Mouse (Mus musculus) midbrain, embryonic 12.5 days (tissue): ENCODE data around the gene Vgll4. TPM values are rescaled to one million over a fixed set of nuclear protein-coding genes. Genes with fewer than 3 reads are reported as not detected.
A peak's percentile ranks its signal among the peaks of the same experiment; 100 is the strongest.

Experiments used
- ATAC-seq: fragments of 200-750 bp; cut with Nextera tagmentation; 2 replicates; pipeline ENCODE4 v1.8.0; 2017; ENCODE audit warnings: low read depth, moderate TSS enrichment, moderate library complexity; ENCODE audit not compliant: low FRiP score
- H3K27ac ChIP-seq: fragments of 300-500 bp; sonication (generic); replicated peaks from 2 replicates; pipeline ENCODE4 v1.5.1; 2016; ENCODE audit warnings: mild to moderate bottlenecking
- H3K27me3 ChIP-seq: fragments of 300-500 bp; sonication (generic); 2 replicates; pipeline ENCODE4 v1.6.1; 2016; ENCODE audit warnings: mild to moderate bottlenecking
- H3K36me3 ChIP-seq: fragments of 300-500 bp; sonication (generic); 2 replicates; pipeline ENCODE4 v1.6.1; 2016
- H3K4me1 ChIP-seq: fragments of 300-500 bp; sonication (generic); 2 replicates; pipeline ENCODE4 v1.6.1; 2016
- H3K4me2 ChIP-seq: fragments of 300-500 bp; sonication (generic); replicated peaks from 2 replicates; pipeline ENCODE4 v1.6.1; 2016; ENCODE audit warnings: mild to moderate bottlenecking, moderate library complexity
- H3K4me3 ChIP-seq: fragments of 300-500 bp; sonication (generic); 2 replicates; pipeline ENCODE4 v1.5.1; 2016; ENCODE audit warnings: mild to moderate bottlenecking
- H3K9ac ChIP-seq: fragments of 300-500 bp; sonication (generic); replicated peaks from 2 replicates; pipeline ENCODE4 v1.6.1; 2016; ENCODE audit warnings: mild to moderate bottlenecking, moderate library complexity
- H3K9me3 ChIP-seq: fragments of 300-500 bp; sonication (generic); 2 replicates; pipeline ENCODE4 v1.6.1; 2016; ENCODE audit warnings: mild to moderate bottlenecking
- WGBS: fragments of 180-500 bp; shearing (Covaris S2); methylation state at CpG from one replicate; pipeline ENCODE4 v1.1.7; 2016; 5-methylcytosine and 5-hydroxymethylcytosine counted together
- polyA plus RNA-seq: library from polyadenylated mRNA; unstranded; fragments of >200 nt; fragmentation: Nextera tagmentation; extraction: Ambion mirVana; gene quantifications from 2 replicates; pipeline ENCODE4 v1.2.1, GENCODE M21; 2016

Gene Vgll4
- polyA plus RNA-seq, 1 experiment from 2014 or later = 85.6 TPM

- Histone ChIP-seq H3K4me1 (peaks cover 62% of the 10 kb centered on the region), H3K27ac (peak overlapping the region; percentile 35; the same call in 1 of the 2 replicates)
- 91% methylated on average over 14 of the region's 14 CpGs for WGBS
Observed at GRCm38 (mm10) chr6:114871010-114871660, 98.7 kb downstream of the Vgll4 start.

DNA sequence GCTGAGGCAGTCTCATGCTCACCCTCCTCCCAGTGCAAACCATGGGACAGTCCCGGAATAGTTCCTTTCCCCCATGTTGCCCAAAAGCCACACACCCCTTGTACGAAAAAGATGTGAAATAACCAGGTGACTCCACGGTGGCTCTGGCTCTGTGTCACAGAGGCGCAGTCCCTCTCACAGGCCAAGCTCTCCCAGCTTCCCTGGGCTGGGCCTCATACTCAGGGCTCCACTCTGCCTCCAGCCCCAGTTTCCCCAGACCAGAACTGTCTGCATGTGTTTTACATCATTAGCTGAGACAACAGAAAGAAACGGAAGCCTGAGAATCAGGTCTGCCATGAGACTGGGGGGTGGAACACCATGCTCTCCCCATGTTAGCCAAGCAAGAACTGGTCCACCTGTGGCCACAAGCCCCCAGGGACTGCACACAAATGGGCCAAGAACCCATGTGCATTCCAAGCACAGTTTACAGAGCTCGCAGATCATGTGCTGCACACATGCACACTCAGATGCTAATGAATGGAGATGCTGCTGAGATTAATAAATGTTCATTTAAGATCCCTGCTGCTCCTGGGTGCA lies 100.2 kb downstream of the Vgll4 start:
- peak overlapping the region; percentile 58 for H3K27ac ChIP-seq
- WGBS = 80% methylated on average over 6 of the region's 6 CpGs
- ATAC-seq = no peak
- peaks cover 47% of the 10 kb centered on the region for H3K4me1 ChIP-seq
- H3K9ac ChIP-seq = no peak overlapping the region
- H3K36me3 ChIP-seq = peaks cover 10% of the 10 kb centered on the region; the same call in 1 of the 2 replicates
- H3K9me3 ChIP-seq = no peaks in the 10 kb centered on the region
- H3K4me3 ChIP-seq = no peak overlapping the region
- H3K4me2 ChIP-seq = no peak overlapping the region
- no peaks in the 10 kb centered on the region for H3K27me3 ChIP-seq

More at GRCm38 (mm10) chr6:114871010-114871660, 98.7 kb downstream of the Vgll4 start:
- H3K4me2 ChIP-seq = no peak overlapping the region
- no peak for ATAC-seq
- H3K27me3 ChIP-seq = no peaks in the 10 kb centered on the region
- no peaks in the 10 kb centered on the region for H3K9me3 ChIP-seq
- no peak overlapping the region for H3K9ac ChIP-seq
- no peak overlapping the region for H3K4me3 ChIP-seq
- H3K36me3 ChIP-seq = peaks cover 10% of the 10 kb centered on the region; the same call in 1 of the 2 replicates

- 0 out of 2 replicates have a peak overlapping the region, but pooled peaks have one; percentile 10 for H3K27ac ChIP-seq
- no peaks in the 10 kb centered on the region for H3K27me3 ChIP-seq
- peaks cover 16% of the 10 kb centered on the region; the same call in 1 of the 2 replicates for H3K36me3 ChIP-seq
- no peak for ATAC-seq
- WGBS = 88% methylated on average over 7 of the region's 7 CpGs
- peaks cover 38% of the 10 kb centered on the region for H3K4me1 ChIP-seq
- no peak overlapping the region for H3K4me2 ChIP-seq
- no peak overlapping the region for H3K4me3 ChIP-seq
- no peak overlapping the region for H3K9ac ChIP-seq
- H3K9me3 ChIP-seq = no peaks in the 10 kb centered on the region
Observed at GRCm38 (mm10) chr6:114868656-114869055, 101.1 kb downstream of the Vgll4 start.

DNA sequence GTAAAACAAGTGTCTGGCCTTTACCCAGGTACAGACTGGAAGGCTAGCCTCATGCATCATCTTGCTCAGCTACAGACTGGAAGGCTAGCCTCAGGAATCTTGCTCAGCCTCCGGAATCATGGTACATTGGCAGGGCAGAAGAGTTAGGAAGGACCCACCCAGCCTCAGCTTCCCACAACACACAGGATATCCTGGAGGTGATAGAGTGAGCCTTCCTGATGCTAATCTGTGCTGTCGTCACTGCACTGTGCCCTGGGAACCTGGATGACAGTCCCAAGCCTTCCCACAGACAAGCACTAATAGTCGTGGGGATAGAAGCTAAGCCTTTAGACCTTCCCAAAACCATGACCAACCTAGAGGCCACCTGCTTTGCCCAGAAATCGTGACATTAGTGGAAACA lies 103.2 kb downstream of the Vgll4 start:
- 85% methylated on average over 4 of the region's 4 CpGs for WGBS
- Histone ChIP-seq H3K27ac (no peak overlapping the region), H3K4me3 (no peak overlapping the region), H3K9me3 (no peaks in the 10 kb centered on the region), H3K36me3 (peaks cover 33% of the 10 kb centered on the region), H3K27me3 (no peaks in the 10 kb centered on the region), H3K9ac (no peak overlapping the region), H3K4me1 (peaks cover 26% of the 10 kb centered on the region), H3K4me2 (no peak overlapping the region)
- no peak for ATAC-seq

DNA sequence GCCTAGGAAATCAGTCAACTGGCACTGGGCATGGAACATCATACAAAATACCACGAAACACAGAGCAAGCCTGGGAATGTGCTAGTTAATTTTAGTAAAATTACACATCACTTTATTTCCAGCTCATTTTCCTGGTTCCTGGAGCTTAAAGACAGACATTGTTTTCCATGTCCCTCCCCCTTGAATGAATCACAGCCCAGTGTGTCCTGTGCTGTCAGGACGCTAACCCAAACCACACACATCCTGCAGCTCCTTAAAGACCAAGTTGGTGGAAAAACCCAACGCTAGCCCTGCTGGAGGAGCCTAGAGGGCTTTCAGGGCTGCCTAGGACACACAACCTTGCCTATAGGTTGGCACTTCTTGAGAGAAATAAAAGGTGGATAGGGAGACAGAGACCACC lies 103.7 kb downstream of the Vgll4 start:
- Histone ChIP-seq H3K4me1 (peaks cover 25% of the 10 kb centered on the region), H3K27me3 (no peaks in the 10 kb centered on the region), H3K27ac (no peak overlapping the region), H3K36me3 (peaks cover 34% of the 10 kb centered on the region), H3K4me2 (no peak overlapping the region), H3K9ac (no peak overlapping the region), H3K9me3 (no peaks in the 10 kb centered on the region), H3K4me3 (no peak overlapping the region)
- WGBS = 92% methylated on average over 3 of the region's 3 CpGs
- ATAC-seq = no peak

GRCm38 (mm10) chr6:114864421-114864820 lies 105.4 kb downstream of the Vgll4 start:
- Histone ChIP-seq H3K4me1 (peaks cover 9% of the 10 kb centered on the region), H3K27me3 (no peaks in the 10 kb centered on the region), H3K36me3 (peaks cover 40% of the 10 kb centered on the region), H3K9ac (no peak overlapping the region), H3K27ac (no peak overlapping the region), H3K4me2 (no peak overlapping the region), H3K4me3 (no peak overlapping the region), H3K9me3 (no peaks in the 10 kb centered on the region)
- WGBS = 81% methylated on average over 8 of the region's 8 CpGs
- no peak for ATAC-seq

- no peak overlapping the region for H3K4me3 ChIP-seq
- H3K4me1 ChIP-seq = no peaks in the 10 kb centered on the region
- peaks cover 47% of the 10 kb centered on the region for H3K36me3 ChIP-seq
- no peaks in the 10 kb centered on the region for H3K27me3 ChIP-seq
- H3K27ac ChIP-seq = no peak overlapping the region
- no peak for ATAC-seq
- WGBS = 90% methylated on average over 5 of the region's 5 CpGs
- no peak overlapping the region for H3K9ac ChIP-seq
- H3K9me3 ChIP-seq = no peaks in the 10 kb centered on the region
- no peak overlapping the region for H3K4me2 ChIP-seq
Observed at GRCm38 (mm10) chr6:114863501-114863900, 106.3 kb downstream of the Vgll4 start.

DNA sequence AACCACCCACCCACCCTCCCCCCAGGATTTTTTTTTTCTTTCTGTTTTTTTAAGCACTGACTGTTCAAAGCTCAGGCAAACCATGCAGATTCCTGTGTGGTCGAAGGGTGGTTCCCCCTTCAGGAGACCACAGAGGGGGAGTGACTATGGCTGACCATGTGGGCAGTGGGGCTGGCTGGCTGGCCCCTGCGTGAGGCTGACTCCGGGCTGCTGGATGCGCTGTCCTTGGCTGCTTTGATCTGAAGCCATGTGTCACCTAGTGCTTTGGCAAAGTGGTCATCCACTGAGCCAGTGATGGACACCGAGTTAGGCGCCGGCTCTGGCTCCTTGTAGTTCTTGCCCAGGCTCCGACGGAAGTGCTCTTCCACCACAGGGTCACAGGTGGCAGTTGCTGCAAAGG lies 107.7 kb downstream of the Vgll4 start:
- H3K36me3 ChIP-seq = peaks cover 47% of the 10 kb centered on the region
- 91% methylated on average over 9 of the region's 9 CpGs for WGBS
- H3K9me3 ChIP-seq = no peaks in the 10 kb centered on the region
- no peak overlapping the region for H3K27ac ChIP-seq
- H3K9ac ChIP-seq = no peak overlapping the region
- no peak overlapping the region for H3K4me3 ChIP-seq
- no peak for ATAC-seq
- H3K4me1 ChIP-seq = no peaks in the 10 kb centered on the region
- no peaks in the 10 kb centered on the region for H3K27me3 ChIP-seq
- no peak overlapping the region for H3K4me2 ChIP-seq

GRCm38 (mm10) chr6:114861591-114861990 lies 108.2 kb downstream of the Vgll4 start:
- Histone ChIP-seq H3K4me1 (no peaks in the 10 kb centered on the region), H3K9ac (no peak overlapping the region), H3K4me3 (no peak overlapping the region), H3K4me2 (no peak overlapping the region), H3K36me3 (peaks cover 47% of the 10 kb centered on the region), H3K27me3 (no peaks in the 10 kb centered on the region), H3K9me3 (no peaks in the 10 kb centered on the region), H3K27ac (no peak overlapping the region)
- WGBS = 72% methylated on average over 9 of the region's 9 CpGs
- no peak for ATAC-seq

GRCm38 (mm10) chr6:114860677-114861568 lies 108.9 kb downstream of the Vgll4 start:
- 92% methylated on average over 14 of the region's 14 CpGs for WGBS
- Histone ChIP-seq H3K9ac (no peak overlapping the region), H3K4me1 (no peaks in the 10 kb centered on the region), H3K9me3 (no peaks in the 10 kb centered on the region), H3K36me3 (peaks cover 47% of the 10 kb centered on the region), H3K27me3 (no peaks in the 10 kb centered on the region), H3K4me3 (no peak overlapping the region), H3K4me2 (no peak overlapping the region), H3K27ac (no peak overlapping the region)
- ATAC-seq = no peak

- Histone ChIP-seq H3K36me3 (peaks cover 42% of the 10 kb centered on the region), H3K27ac (no peak overlapping the region), H3K27me3 (peaks cover 3% of the 10 kb centered on the region; the same call in 1 of the 2 replicates), H3K4me1 (peaks cover 14% of the 10 kb centered on the region), H3K4me3 (no peak overlapping the region), H3K9me3 (no peaks in the 10 kb centered on the region), H3K4me2 (no peak overlapping the region), H3K9ac (no peak overlapping the region)
- ATAC-seq = no peak
- WGBS = 79% methylated on average over 4 of the region's 4 CpGs
Observed at GRCm38 (mm10) chr6:114858722-114859053, 111.1 kb downstream of the Vgll4 start.
